Mouse (Mus musculus) spleen, adult 2 months (tissue): ENCODE results near the gene Birc2. TPM values are rescaled to one million over a fixed set of nuclear protein-coding genes. Genes with fewer than 3 reads are reported as not detected.
"Not testable (repeated sequence)": the region's sequence is repeated elsewhere in the genome, so short reads cannot be mapped to it uniquely, and the experiment has no call there.

ENCODE experiments used
- DNase-seq, 2 experiments: peaks; one replicate each; pipeline versions ENCODE4 v3.0.0 to v3.0.0-alpha.2; 2012 to 2021; ENCODE audit warnings: low spot score in 2 of 2, low read depth in 1 of 2
- H3K27ac ChIP-seq: fragments of 200-500 bp; 2 replicates; pipeline ENCODE4 v1.5.1; 2012; ENCODE audit warnings: low read length, inconsistent platforms; ENCODE audit not compliant: insufficient read depth
- H3K27me3 ChIP-seq: fragments of 200-500 bp; 2 replicates; pipeline ENCODE4 v1.6.1; 2012; ENCODE audit warnings: mild to moderate bottlenecking, moderate library complexity, low read length, inconsistent platforms; ENCODE audit not compliant: control insufficient read depth, insufficient read depth
- H3K36me3 ChIP-seq: fragments of 200-500 bp; 2 replicates; pipeline ENCODE4 v1.6.1; 2012; ENCODE audit warnings: mild to moderate bottlenecking, low read length, inconsistent platforms; ENCODE audit not compliant: control insufficient read depth, insufficient read depth
- H3K4me1 ChIP-seq: fragments of 200-500 bp; 2 replicates; pipeline ENCODE4 v1.6.1; 2011; ENCODE audit warnings: inconsistent platforms; ENCODE audit not compliant: control insufficient read depth, insufficient read depth, insufficient read length
- H3K4me3 ChIP-seq: fragments of 200-500 bp; 2 replicates; pipeline ENCODE4 v1.5.1; 2011; ENCODE audit warnings: mild to moderate bottlenecking, inconsistent platforms; ENCODE audit not compliant: insufficient read depth, insufficient read length; ENCODE audit errors: extremely low read depth
- CTCF ChIP-seq: fragments of 200-500 bp; IDR thresholded peaks from 2 replicates; pipeline ENCODE4 v1.5.1; 2011; ENCODE audit warnings: mild to moderate bottlenecking, inconsistent platforms; ENCODE audit not compliant: insufficient read depth, insufficient read length, insufficient replicate concordance; ENCODE audit errors: extremely low read depth
- POLR2A ChIP-seq: fragments of 200-500 bp; IDR thresholded peaks from 2 replicates; pipeline ENCODE4 v1.6.1; 2011; ENCODE audit warnings: low read depth, low read length, inconsistent platforms
- whole genome bisulfite sequencing: fragments of 180-500 bp; shearing (Covaris S2); methylation state at CpG from one replicate; pipeline ENCODE4 v1.1.7; 2018; 5-methylcytosine and 5-hydroxymethylcytosine counted together
- polyA plus RNA-seq: library from polyadenylated mRNA; depleted of rRNA; stranded (reverse); fragments of >200 nt; gene quantifications from 2 replicates; pipeline ENCODE4 v1.2.3, GENCODE M21; 2012

Gene Birc2
- polyA plus RNA-seq, 1 experiment, result 16.4 TPM

- Histone ChIP-seq H3K27ac (no peak overlapping the region), H3K27me3 (no peaks in the 10 kb centered on the region), H3K36me3 (peaks cover 38% of the 10 kb centered on the region), H3K4me3 (no peak overlapping the region), H3K4me1 (no peaks in the 10 kb centered on the region)
- TF ChIP-seq CTCF, result no peak
- TF ChIP-seq POLR2A, result no peak
- 94% methylated on average over 1 of the region's 1 CpGs for WGBS
- DNase-seq, result no peak
Measured at GRCm38 (mm10) chr9:7855374-7855773, 18.5 kb upstream of the Birc2 start.

- H3K4me1 ChIP-seq, H3K27me3 ChIP-seq, H3K4me3 ChIP-seq, DNase-seq, H3K27ac ChIP-seq: not testable (repeated sequence)
- H3K36me3 ChIP-seq, result peaks cover 38% of the 10 kb centered on the region
- 95% methylated on average over 14 of the region's 14 CpGs for WGBS
Measured at GRCm38 (mm10) chr9:7854196-7854595, 17.3 kb upstream of the Birc2 start.

GRCm38 (mm10) chr9:7852346-7853230, 15.7 kb upstream of the Birc2 start:
- no peaks in the 10 kb centered on the region for H3K4me1 ChIP-seq
- DNase-seq, result no peak
- no peak overlapping the region for H3K4me3 ChIP-seq
- 85% methylated on average over 4 of the region's 4 CpGs for WGBS
- no peak overlapping the region for H3K27ac ChIP-seq
- H3K27me3 ChIP-seq, result no peaks in the 10 kb centered on the region
- TF ChIP-seq POLR2A (no peak), CTCF (no peak)
- H3K36me3 ChIP-seq, result peaks cover 46% of the 10 kb centered on the region

DNA sequence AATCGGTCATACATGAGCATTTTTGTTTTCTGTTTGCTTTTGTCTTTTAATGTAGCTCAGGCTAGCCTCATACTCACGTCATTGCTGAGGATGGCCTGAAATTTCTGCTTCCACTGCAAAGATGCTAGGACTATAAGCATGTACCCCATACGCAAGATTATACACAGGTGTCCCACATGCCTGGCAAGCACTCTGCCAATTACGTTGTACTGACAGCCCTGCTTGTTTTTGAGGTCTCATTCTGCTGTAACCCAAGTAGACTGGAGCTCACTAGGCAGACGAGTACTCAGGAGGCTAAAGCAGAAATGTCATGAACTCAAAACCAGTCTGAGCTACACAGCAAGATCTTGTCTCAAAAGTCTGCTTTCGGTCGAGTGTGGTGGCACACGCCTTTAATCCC, 15.0 kb upstream of the Birc2 start:
- 93% methylated on average over 8 of the region's 8 CpGs for WGBS
- TF ChIP-seq CTCF (no peak), POLR2A (no peak)
- no peak overlapping the region for H3K4me3 ChIP-seq
- H3K36me3 ChIP-seq, result peaks cover 43% of the 10 kb centered on the region
- H3K27ac ChIP-seq, result no peak overlapping the region
- no peak for DNase-seq
- no peaks in the 10 kb centered on the region for H3K27me3 ChIP-seq
- no peaks in the 10 kb centered on the region for H3K4me1 ChIP-seq

DNA sequence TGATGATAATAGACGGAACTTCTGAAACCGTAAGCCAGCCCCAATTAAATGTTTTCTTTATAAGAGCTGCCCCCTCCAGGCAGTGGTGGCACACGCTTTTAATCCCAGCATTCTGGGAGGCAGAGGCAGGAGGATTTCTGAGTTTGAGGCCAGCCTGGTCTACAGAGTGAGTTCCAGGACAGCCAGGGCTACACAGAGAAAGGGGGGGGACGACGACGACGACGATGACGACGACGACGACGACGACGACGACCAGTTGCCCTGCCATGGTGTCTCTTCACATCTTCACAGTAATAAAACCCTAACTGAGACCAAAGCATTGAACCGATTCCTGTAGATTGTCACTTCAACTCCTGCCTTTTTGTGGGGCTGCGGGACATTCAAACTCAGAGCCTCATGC, 11.3 kb upstream of the Birc2 start:
- Histone ChIP-seq H3K4me3 (no peak overlapping the region), H3K36me3 (peaks cover 31% of the 10 kb centered on the region), H3K4me1 (no peaks in the 10 kb centered on the region), H3K27me3 (no peaks in the 10 kb centered on the region), H3K27ac (no peak overlapping the region)
- DNase-seq, result no peak
- no peak for TF ChIP-seq CTCF
- TF ChIP-seq POLR2A, result no peak
- WGBS, result 96% methylated on average over 18 of the region's 18 CpGs

GRCm38 (mm10) chr9:7846667-7847199, 9.9 kb upstream of the Birc2 start:
- no peak for DNase-seq
- H3K27ac ChIP-seq, result no peak overlapping the region
- H3K4me3 ChIP-seq, result no peak overlapping the region
- peaks cover 21% of the 10 kb centered on the region for H3K36me3 ChIP-seq
- 87% methylated on average over 1 of the region's 1 CpGs for WGBS
- H3K4me1 ChIP-seq, result no peaks in the 10 kb centered on the region
- TF ChIP-seq POLR2A (no peak), CTCF (no peak)
- H3K27me3 ChIP-seq, result no peaks in the 10 kb centered on the region

DNA sequence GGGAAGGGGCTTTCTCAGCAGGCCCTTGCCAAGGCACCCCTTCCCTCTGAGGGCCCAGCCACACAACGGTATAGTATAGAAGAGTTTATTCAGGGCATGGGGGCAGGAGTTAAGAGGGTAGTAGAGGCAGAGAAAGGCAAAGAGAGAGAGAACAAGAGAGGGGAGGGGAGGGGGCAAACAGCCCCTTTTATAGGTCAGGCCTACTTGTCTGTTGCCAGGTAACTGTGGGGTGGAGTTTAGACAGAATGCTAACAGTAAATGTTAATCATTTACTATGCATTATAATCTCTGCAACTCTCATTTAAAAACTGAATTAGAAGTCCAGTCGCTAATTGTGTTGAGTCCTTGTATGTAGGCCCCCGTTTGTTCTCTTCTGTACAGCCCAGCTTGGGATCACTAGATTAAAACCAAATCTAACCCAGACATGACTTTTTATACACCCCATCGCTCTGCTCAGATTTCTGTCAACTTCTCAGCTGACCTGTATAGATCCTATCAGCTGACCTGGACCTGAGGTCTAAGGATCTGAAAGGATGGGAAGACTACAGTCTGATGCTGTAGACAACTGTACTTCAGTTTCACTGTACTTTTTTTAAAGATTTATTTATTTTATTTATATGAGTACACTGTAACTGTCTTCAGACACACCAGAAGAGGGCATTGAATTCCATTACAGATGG, 8.5 kb upstream of the Birc2 start:
- Histone ChIP-seq H3K4me1 (no peaks in the 10 kb centered on the region), H3K27ac (no peak overlapping the region), H3K4me3 (no peak overlapping the region), H3K36me3 (peaks cover 16% of the 10 kb centered on the region), H3K27me3 (no peaks in the 10 kb centered on the region)
- DNase-seq, result no peak
- WGBS, result 91% methylated on average over 4 of the region's 4 CpGs
- TF ChIP-seq CTCF (no peak), POLR2A (no peak)
